Mouse (Mus musculus) neutrophil, adult 5-6 weeks (primary cell): ENCODE measurements around the gene Cep350. TPM values are rescaled to one million over a fixed set of nuclear protein-coding genes. Genes with fewer than 3 reads are reported as not detected.
A peak's percentile ranks its signal among the peaks of the same experiment; 100 is the strongest.

Source experiments
- ATAC-seq: fragments of 151-379, 151-347 bp; 2 replicates; pipeline ENCODE4 v1.8.0; 2017; ENCODE audit warnings: mild to moderate bottlenecking, moderate TSS enrichment; ENCODE audit not compliant: insufficient number of reproducible peaks, poor library complexity, low FRiP score, severe bottlenecking; ENCODE audit errors: extremely low read depth
- total RNA-seq: library from RNA; stranded (forward); fragments of 200-1000 nt; gene quantifications from 2 replicates; pipeline ENCODE4 v1.2.3, GENCODE M21; 2017

Cep350 gene
- total RNA-seq, 1 experiment from 2014 or later: 106 TPM

DNA sequence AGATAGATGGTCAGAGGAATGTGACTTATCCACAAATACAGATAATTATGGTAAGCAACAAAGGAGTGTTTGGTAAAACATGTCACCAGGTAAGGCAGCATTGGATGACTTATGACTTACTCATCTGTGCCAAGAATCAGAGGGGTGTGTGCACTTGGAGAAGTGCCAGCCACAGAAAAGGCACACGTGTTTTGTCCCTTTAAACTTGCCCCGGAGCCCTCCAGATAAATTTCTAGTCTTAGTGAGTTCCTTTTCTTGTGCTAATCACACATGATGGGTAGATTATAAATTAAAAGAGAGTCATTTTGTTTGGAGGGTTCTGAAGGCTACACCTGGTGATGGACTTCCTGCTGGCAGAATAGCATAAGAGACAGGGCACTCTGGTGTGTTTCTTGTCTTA is 156.9 kb downstream of the Cep350 start:
- no peak for ATAC-seq

DNA sequence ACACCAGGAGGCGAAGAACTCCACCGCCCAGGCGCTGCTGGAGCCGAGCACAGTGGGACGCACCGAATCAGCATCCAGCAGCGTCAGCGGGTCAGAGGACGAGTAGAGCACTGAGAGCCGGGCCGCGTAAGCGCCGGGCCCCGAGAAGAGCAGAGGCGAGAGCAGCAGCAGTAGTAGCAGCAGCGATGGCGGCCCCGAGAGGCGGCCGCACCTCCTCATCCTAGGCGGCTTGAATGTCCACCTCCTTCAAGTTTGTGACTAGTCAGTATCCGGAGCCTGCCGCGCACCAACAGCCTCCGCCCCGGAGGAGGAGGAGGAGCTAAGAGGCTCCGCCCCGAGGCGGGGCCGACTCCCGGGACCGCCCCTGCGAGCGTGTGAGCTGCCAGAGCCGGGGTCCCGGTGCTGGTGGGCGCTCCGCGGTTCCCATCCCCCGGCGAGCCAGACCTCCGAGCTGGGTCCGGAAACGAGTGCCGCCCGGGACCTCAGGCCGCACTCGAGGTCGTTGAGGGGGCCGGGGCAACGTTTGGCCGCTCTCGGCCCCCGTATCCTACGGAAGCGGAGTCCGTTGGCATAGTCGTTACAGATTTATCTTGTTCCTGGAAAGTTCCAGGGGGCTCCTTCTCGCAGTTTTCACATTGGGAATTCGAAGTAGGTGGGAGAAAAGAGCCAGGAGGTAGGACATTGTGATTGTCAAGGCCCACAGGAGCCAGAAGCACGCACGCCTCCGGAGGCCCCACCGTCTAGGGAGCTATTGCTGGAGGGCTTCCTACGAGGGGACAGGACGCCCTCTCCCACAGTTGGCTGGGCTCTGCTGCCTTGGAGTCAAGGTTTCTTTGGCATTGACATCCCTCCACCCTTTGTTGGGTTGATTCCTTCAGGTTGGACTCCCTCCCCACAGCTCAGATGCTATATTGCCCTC is 160.2 kb downstream of the Cep350 start, which contains the start of gene Qsox1:
Gene Qsox1 (minus strand): TSS at position 309 of the 919 bp plus-strand sequence.
- peak; percentile 86 for ATAC-seq

DNA sequence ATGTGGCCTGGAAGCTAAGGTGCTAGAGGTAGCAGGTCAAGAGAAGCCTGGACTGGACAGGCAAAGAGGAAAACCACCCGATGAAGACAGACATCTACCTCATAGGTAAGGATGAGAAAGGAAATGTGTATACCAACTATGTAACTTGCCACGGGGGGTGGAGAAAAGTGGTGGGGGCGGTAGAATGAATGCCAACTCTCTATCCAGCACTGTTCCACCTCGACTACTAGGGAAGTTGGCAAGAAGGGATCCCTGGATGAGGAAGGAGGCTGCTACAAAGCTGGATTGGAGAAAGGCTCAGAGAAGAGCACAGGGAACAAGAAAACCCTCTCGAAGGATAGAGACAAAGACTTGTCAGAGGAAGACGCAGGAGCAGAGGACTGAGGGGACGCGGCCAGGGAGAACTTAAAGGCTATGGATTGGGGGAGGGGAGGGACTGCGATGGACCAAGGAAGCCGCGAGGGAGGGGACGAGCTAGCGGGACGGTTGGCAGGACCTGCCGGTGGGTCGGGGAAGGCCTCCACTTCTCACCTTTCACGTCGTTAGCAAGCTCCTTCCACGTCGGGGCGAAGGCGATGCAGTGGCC is 161.0 kb downstream of the Cep350 start:
- no peak for ATAC-seq

DNA sequence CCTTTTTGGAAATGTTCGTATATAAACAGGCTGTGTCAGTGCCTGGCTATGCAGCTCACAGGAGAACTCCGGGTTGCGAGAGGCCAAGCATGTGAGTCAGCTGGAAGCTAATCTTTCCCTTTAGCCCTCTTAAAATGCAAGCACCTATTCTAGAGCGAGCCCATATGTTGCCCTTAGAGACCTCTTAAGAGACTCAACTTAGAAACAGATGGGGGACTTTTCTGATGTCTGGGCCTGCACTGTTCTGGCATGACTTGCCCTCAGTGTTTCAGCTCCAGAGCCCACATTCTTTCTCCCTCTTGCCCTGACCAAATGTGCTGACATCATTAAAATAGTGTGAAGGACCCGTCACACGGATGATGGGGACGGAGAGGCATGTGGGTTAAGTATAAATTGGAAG is 162.4 kb downstream of the Cep350 start:
- no peak for ATAC-seq

DNA sequence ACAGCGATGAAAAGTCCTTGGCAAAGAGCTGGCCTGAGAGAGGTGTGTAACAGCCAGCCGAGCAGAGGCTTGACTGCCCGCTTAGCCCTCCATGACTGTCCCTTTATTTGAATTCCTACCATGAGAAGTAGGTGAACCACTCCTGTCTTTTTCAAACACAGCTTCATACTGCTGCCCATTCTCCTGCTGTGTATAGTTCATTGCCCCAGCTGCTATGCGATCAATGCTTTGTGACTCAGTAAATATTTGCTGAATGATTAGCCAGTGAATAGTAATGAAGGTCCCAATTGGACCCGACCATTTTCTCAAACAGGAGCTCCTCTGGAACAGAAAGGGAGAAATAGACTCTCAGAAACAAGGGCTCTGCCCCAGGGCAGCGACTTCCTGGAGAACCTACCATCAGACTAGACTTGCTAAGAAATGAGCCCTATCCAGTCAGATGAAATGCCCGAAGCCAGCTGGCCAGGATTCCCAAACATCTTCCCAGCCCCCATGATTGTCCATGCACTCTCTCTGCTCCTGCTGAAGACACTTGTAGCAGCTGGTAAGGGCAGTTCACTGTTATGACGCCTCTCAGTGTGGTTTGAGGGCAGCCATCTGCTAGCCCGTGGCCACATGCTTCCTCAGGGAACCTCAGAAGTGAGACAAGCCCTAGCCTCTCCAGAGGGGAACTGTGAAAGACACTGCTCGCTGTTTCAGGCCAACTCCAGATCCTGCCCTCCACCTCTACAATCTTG is 163.2 kb downstream of the Cep350 start:
- ATAC-seq: no peak

DNA sequence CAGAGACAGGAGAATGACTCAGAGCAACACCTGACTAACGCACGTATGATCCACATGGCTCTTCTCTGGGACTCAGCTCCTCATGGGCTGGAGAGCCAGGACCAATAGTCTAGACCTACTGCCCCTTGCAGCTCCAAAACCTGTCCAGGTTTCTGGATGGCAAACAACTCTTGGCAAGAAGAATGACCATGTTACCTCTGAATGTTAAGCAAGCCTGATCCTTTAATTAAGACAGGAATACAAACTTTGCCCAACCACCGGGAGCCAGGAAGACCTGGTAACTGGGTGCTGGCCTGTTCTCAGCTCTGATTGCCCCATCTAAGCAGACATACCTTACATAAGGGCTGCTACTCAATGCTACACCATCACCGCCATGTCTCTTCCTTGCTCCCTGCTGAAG is 164.8 kb downstream of the Cep350 start:
- no peak for ATAC-seq

DNA sequence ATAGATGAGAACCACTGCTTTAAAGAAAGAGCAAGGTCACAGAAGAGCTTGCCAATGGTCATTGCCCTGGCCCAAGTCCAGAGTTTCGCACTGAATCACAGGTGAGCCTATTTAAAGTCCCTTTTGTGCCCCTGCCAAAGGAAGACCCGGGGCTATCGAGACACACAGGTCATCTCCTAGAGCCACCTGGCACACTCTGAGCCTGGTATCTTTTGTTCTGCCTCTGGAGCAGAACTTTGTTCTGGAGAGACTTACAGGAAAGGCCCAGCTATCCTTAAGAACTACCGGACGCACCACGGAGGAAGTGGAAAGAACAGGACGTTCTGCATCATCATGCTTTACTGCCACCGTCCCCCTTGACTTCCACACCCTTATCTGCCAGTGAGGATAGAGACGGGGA is 167.4 kb downstream of the Cep350 start:
- no peak for ATAC-seq

DNA sequence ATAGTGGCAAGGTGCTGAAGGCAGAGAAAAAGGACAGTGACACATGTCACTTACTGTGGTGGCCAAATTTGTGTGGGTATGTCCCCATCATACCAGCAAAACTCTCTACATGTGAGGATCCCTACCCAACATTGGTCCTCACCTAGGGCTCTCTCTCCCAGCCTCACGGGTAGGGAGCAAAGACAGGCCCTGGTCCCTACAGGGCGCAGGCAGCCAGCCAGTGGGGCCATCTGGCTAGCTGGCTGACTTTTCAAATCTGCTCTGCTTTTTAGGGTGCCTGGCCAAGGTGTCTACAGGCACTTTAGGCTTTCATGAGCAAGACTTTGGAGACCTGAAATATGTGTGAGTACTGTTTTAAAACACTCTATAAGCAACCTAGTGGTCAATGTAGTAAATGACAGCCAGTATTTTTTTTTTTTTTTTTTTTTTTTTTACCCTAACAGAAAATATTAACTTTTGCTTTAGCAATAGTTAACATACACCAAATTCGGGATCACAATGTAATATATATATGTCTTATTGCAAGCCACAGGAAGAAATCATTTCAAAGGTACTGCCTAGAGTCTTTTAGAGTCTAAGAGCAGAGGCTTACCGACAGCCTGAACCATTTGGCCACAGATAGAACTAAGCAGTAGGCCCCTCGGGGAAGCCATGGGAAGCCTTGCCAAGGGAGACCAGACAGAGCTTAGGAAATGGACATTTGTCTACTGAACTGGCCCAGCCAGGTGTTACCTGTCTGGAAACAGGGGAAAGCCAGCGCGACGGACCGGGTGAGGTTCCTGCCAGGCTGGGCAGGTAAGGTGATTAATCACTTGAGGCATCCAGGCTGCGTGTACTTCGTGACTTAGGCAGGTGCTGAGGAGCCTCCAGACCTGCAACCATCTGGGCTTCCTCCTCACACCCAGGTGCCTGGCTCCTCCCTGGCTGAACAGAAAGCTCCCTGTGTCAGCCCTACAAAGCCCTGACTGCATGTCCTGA is 171.8 kb downstream of the Cep350 start:
- ATAC-seq: no peak

DNA sequence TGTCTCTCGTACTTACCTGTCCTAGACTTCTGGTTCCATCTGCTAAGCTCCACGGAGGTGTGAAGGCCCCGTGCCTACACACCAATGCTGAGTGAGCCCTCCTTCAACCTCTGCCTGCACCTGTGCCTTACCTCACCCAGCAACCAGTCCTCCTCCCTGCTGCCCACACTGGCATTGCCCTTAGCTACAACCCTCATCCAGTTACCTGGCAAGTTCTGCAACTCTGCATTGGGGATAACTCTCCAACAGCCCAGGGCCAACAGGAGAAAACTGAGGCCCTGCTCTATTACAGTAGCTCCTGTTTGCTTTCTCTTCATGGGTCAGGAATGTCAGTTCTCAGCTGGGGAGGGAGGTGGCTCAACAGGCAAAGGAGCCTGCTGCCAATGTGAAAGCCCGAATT is 175.1 kb downstream of the Cep350 start:
- ATAC-seq: no peak

DNA sequence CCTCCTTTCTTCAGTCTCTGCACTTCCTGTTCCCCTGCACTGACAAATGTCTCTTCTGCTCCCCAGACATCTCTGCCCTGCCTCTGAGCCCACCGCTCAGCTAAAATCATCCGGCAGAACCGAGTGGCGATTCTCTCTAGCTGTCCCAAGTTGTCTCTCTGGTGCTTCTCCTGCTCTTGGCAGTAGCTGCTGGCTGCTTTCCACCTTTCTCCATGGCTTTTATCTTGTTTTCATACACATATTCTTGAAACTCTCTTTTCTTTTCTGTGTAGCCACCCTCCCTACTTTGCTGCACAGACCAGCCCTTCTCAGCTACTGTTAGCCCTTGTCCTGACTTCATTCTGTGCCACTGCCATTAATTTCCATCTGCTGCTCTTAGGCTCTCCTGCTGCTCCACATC is 175.6 kb downstream of the Cep350 start:
- no peak for ATAC-seq

DNA sequence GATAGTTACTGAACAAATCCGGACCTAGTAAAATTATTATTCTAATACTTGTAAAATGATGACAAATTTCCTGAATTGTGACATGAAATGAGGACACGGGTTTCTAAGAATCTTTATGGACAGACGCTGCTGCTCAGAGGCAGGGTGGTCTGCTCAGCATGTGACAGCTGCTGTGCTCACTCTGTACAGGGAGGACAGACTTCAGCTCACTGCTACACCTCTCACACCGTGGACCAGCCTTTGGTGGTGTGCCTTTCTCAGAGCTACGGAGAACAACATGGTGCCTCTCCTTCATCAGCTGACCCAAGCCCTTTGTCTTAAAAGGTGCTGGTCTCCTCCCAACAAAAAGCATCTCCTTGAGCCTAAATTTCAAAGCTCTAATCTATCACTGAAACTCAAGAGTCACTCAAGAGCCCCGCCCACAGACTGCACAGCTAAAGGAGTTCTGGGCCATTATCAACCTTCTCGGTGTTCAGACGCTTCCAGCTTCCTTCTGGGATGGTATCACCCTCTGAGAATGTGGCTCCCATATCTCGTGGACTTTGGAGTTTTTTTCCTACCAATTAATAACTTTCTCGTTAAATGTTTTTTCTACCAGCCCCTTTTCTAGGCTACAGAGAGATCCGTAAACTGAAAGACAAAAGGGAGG is 176.2 kb downstream of the Cep350 start:
- ATAC-seq: no peak

DNA sequence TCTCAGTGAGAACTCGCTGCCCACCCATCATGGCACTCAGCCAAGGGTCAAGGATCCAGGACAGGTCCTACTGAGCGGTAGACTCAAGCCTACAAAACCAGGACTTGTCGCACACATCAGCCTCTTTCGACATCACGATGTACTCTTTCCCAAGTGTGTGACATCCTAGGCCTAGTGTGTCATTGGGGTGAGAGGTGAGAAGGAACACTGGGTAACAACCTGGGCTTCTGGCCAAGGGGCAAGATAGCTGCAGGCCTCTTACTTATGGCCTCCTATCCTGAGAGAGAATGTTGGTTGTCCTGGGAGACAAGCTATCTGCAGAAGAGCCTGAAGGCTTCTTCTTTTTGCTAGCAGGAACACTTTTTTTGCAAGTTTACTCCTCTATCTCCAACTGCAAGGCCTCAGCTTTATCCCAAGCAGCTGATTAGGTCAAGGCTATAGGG is 177.2 kb downstream of the Cep350 start:
- ATAC-seq: no peak

Other genes starting within 250 kb of the Cep350 start
- gene Lhx4, start 221.6 kb downstream of the Cep350 start, total RNA-seq: not detected in 2 replicates
- 20.0 and 21.1 TPM in 2 replicates for gene Qsox1, start 160.4 kb downstream of the Cep350 start, total RNA-seq
- gene Tor1aip2, start 62.1 kb upstream of the Cep350 start, total RNA-seq: 53.5 and 59.8 TPM in 2 replicates
- gene Tor1aip1, start 63.2 kb upstream of the Cep350 start, total RNA-seq: 84.5 and 98.7 TPM in 2 replicates
- not detected in 2 replicates for gene Fam163a, start 231.8 kb upstream of the Cep350 start, total RNA-seq